Mouse (Mus musculus): ENCODE results near the gene Thnsl2. TPM values are rescaled to one million over a fixed set of nuclear protein-coding genes. Genes with fewer than 3 reads are reported as not detected.

The Thnsl2 gene
- polyA plus RNA-seq, 1 experiment from 2014 or later, result 4.2 TPM

GRCm38 (mm10) chr6:71083441-71083840 is 60.8 kb downstream of the Thnsl2 start:
- Histone ChIP-seq H3K4me1 (replicated peaks) (no peaks in the 10 kb centered on the region), H3K4me3 (no peak overlapping the region), H3K27me3 (no peaks in the 10 kb centered on the region), H3K4me2 (no peak overlapping the region), H3K27ac (no peak overlapping the region), H3K9ac (no peak overlapping the region), H3K9me3 (no peaks in the 10 kb centered on the region), H3K36me3 (no peaks in the 10 kb centered on the region)
- ATAC-seq (ENCODE audit: low FRiP score), result no peak
- 87% methylated on average over 7 of the region's 7 CpGs for WGBS

- WGBS, result 89% methylated on average over 11 of the region's 11 CpGs
- Histone ChIP-seq H3K27ac (no peak overlapping the region), H3K4me1 (replicated peaks) (no peaks in the 10 kb centered on the region), H3K4me3 (no peak overlapping the region), H3K4me2 (no peak overlapping the region), H3K9me3 (no peaks in the 10 kb centered on the region), H3K36me3 (no peaks in the 10 kb centered on the region), H3K27me3 (no peaks in the 10 kb centered on the region), H3K9ac (no peak overlapping the region)
- no peak for ATAC-seq (ENCODE audit: low FRiP score)
Measured at GRCm38 (mm10) chr6:71082084-71082483, 62.2 kb downstream of the Thnsl2 start.

GRCm38 (mm10) chr6:71081230-71081629 is 63.0 kb downstream of the Thnsl2 start:
- Histone ChIP-seq H3K36me3 (no peaks in the 10 kb centered on the region), H3K9ac (no peak overlapping the region), H3K4me2 (no peak overlapping the region), H3K27ac (no peak overlapping the region), H3K9me3 (no peaks in the 10 kb centered on the region), H3K4me3 (no peak overlapping the region), H3K4me1 (replicated peaks) (no peaks in the 10 kb centered on the region), H3K27me3 (no peaks in the 10 kb centered on the region)
- 73% methylated on average over 6 of the region's 6 CpGs for WGBS
- ATAC-seq (ENCODE audit: low FRiP score), result no peak

Other genes starting within 250 kb of the Thnsl2 start
- not detected in 2 replicates for gene Tex37, start 225.5 kb downstream of the Thnsl2 start, polyA plus RNA-seq (2015; fragmentation: Nextera tagmentation; extraction: Ambion mirVana)
- not detected in 2 replicates for gene Foxi3, start 187.9 kb downstream of the Thnsl2 start, polyA plus RNA-seq (2015; fragmentation: Nextera tagmentation; extraction: Ambion mirVana)
- gene Fabp1, start 55.4 kb upstream of the Thnsl2 start, polyA plus RNA-seq (2015; fragmentation: Nextera tagmentation; extraction: Ambion mirVana), result not detected in 2 replicates
- gene Krcc1, start 127.2 kb upstream of the Thnsl2 start, polyA plus RNA-seq (2015; fragmentation: Nextera tagmentation; extraction: Ambion mirVana), result 24.2 and 25.5 TPM in 2 replicates
- 0.35 and 0.43 TPM in 2 replicates for gene Smyd1, start 177.8 kb upstream of the Thnsl2 start, polyA plus RNA-seq (2015; fragmentation: Nextera tagmentation; extraction: Ambion mirVana)
- gene Cd8b1, start 178.3 kb upstream of the Thnsl2 start, polyA plus RNA-seq (2015; fragmentation: Nextera tagmentation; extraction: Ambion mirVana), result 0.10 TPM in 1 of 2 replicates, not detected in the other
- not detected in 2 replicates for gene Cd8a, start 229.0 kb upstream of the Thnsl2 start, polyA plus RNA-seq (2015; fragmentation: Nextera tagmentation; extraction: Ambion mirVana)

Measured in hindbrain, embryonic 13.5 days (tissue).